ENCODE assay signal across 10 mouse cellular contexts in genomic region chr2:27301444-27302111, GRCm38 (mm10). TPM values are rescaled to one million over a fixed set of nuclear protein-coding genes. Genes with fewer than 3 reads are reported as not detected.
A peak's percentile ranks its signal among the peaks of the same experiment; 100 is the strongest.
DNase-seq lines count a peak whose midpoint lies in the region; ATAC-seq and TF ChIP-seq lines count a peak whose summit lies in the region.
"Had no signal": no experiment of that assay in that cellular context is flagged by ENCODE, and none has a peak within 500 bp of the region (broad histone marks: within the 10 kb centered on the region; RNA-seq: fewer than 3 reads in every experiment).

No protein-coding gene starts in this region.

- H3K4me1 ChIP-seq in intestine, embryonic 14.5 days (replicated peaks; ENCODE audit: control insufficient read depth, insufficient read depth, low read length): peaks cover 9% of the 10 kb centered on the region
- H3K4me1 ChIP-seq in intestine, postnatal 0 days (replicated peaks; ENCODE audit: control insufficient read depth, insufficient read depth, low read length): 0 out of 2 replicates have a peak, but pooled peaks cover 2% of the 10 kb centered on the region
- peaks cover 9% of the 10 kb centered on the region for H3K4me1 ChIP-seq in forebrain, embryonic 11.5 days (replicated peaks; ENCODE audit: control insufficient read depth, insufficient read depth, low read length)
- peaks cover 27% of the 10 kb centered on the region for H3K4me1 ChIP-seq in hindbrain, embryonic 16.5 days (ENCODE audit: control insufficient read depth, insufficient read depth, low read depth, low read length)
- peaks cover 8% of the 10 kb centered on the region for H3K4me1 ChIP-seq in midbrain, embryonic 16.5 days (ENCODE audit: control insufficient read depth, insufficient read depth, low read length)
- H3K4me1 ChIP-seq: liver, embryonic 13.5 days had no signal

- H3K27ac ChIP-seq in intestine, embryonic 14.5 days (ENCODE audit: low read depth): no peak overlapping the region
- H3K27ac ChIP-seq in intestine, postnatal 0 days (ENCODE audit: low read depth, low read length): no peak overlapping the region
- peak overlapping the region; percentile 70 for H3K27ac ChIP-seq in forebrain, embryonic 11.5 days (ENCODE audit: low read depth, low read length)
- H3K27ac ChIP-seq in hindbrain, embryonic 16.5 days (ENCODE audit: low read depth, low read length): peak overlapping the region; percentile 55
- H3K27ac ChIP-seq in midbrain, embryonic 16.5 days (ENCODE audit: low read length): peak overlapping the region; percentile 31
- H3K27ac ChIP-seq: liver, embryonic 13.5 days had no signal

- H3K4me2 ChIP-seq in intestine, embryonic 14.5 days (ENCODE audit: low read length): no peak overlapping the region
- no peak overlapping the region for H3K4me2 ChIP-seq in intestine, postnatal 0 days (replicated peaks; ENCODE audit: low read depth)
- H3K4me2 ChIP-seq in forebrain, embryonic 11.5 days (ENCODE audit: low read depth, low read length, severe bottlenecking): 0 out of 2 replicates have a peak overlapping the region, but pooled peaks have one; percentile 8
- no peak overlapping the region; the same call in 1 of the 2 replicates for H3K4me2 ChIP-seq in hindbrain, embryonic 16.5 days (ENCODE audit: low read length)
- no peak overlapping the region for H3K4me2 ChIP-seq in midbrain, embryonic 16.5 days (ENCODE audit: low read length)
- H3K4me2 ChIP-seq: liver, embryonic 13.5 days had no signal

- no peak overlapping the region for H3K9ac ChIP-seq in intestine, embryonic 14.5 days (ENCODE audit: low read length)
- no peak overlapping the region for H3K9ac ChIP-seq in intestine, postnatal 0 days (ENCODE audit: low read depth, low read length)
- no peak overlapping the region for H3K9ac ChIP-seq in forebrain, embryonic 11.5 days (ENCODE audit: low read length)
- peak overlapping the region; percentile 48; the same call in 1 of the 2 replicates for H3K9ac ChIP-seq in hindbrain, embryonic 16.5 days (ENCODE audit: low read depth, low read length)
- H3K9ac ChIP-seq in midbrain, embryonic 16.5 days (ENCODE audit: low read depth, low read length): no peak overlapping the region
- H3K9ac ChIP-seq: liver, embryonic 13.5 days had no signal

- H3K9me3 ChIP-seq in intestine, embryonic 14.5 days (ENCODE audit: control insufficient read depth, low read length): no peaks in the 10 kb centered on the region
- no peaks in the 10 kb centered on the region for H3K9me3 ChIP-seq in intestine, postnatal 0 days (ENCODE audit: control insufficient read depth)
- H3K9me3 ChIP-seq in forebrain, embryonic 11.5 days (ENCODE audit: control insufficient read depth, low read length): no peaks in the 10 kb centered on the region
- no peaks in the 10 kb centered on the region for H3K9me3 ChIP-seq in hindbrain, embryonic 16.5 days (ENCODE audit: control insufficient read depth, low read length)
- H3K9me3 ChIP-seq in midbrain, embryonic 16.5 days (replicated peaks; ENCODE audit: control insufficient read depth, low read length, poor library complexity, severe bottlenecking): no peaks in the 10 kb centered on the region
- H3K9me3 ChIP-seq: liver, embryonic 13.5 days had no signal

- no peaks in the 10 kb centered on the region for H3K27me3 ChIP-seq in intestine, embryonic 14.5 days (replicated peaks; ENCODE audit: control insufficient read depth, insufficient read depth, low read length)
- no peaks in the 10 kb centered on the region for H3K27me3 ChIP-seq in intestine, postnatal 0 days (replicated peaks; ENCODE audit: control insufficient read depth, insufficient read depth, low read length)
- no peaks in the 10 kb centered on the region for H3K27me3 ChIP-seq in forebrain, embryonic 11.5 days (ENCODE audit: control insufficient read depth, insufficient read depth, low read length)
- no peaks in the 10 kb centered on the region for H3K27me3 ChIP-seq in hindbrain, embryonic 16.5 days (replicated peaks; ENCODE audit: control insufficient read depth, insufficient read depth, low read length)
- H3K27me3 ChIP-seq in midbrain, embryonic 16.5 days (ENCODE audit: control insufficient read depth, insufficient read depth, low read depth, low read length): no peaks in the 10 kb centered on the region
- H3K27me3 ChIP-seq: liver, embryonic 13.5 days had no signal

- ATAC-seq in intestine, embryonic 14.5 days (replicated peaks; ENCODE audit: low FRiP score, low TSS enrichment, low read depth): 0 out of 2 replicates have a peak, but pooled peaks have one; percentile 25
- no peak for ATAC-seq in intestine, postnatal 0 days
- peak; percentile 76 for ATAC-seq in forebrain, embryonic 11.5 days (replicated peaks; ENCODE audit: low FRiP score)
- peak; percentile 73 for ATAC-seq in hindbrain, embryonic 16.5 days
- ATAC-seq in midbrain, embryonic 16.5 days: peak; percentile 75; the same call in 1 of the 2 replicates

- peaks cover 9% of the 10 kb centered on the region for H3K36me3 ChIP-seq in intestine, embryonic 14.5 days (ENCODE audit: control insufficient read depth, insufficient read depth, low read length)
- H3K36me3 ChIP-seq in intestine, postnatal 0 days (ENCODE audit: control insufficient read depth, insufficient read depth): peaks cover 12% of the 10 kb centered on the region; the same call in 1 of the 2 replicates
- no peaks in the 10 kb centered on the region for H3K36me3 ChIP-seq in forebrain, embryonic 11.5 days (ENCODE audit: control insufficient read depth, insufficient read depth, low read length)
- no peaks in the 10 kb centered on the region for H3K36me3 ChIP-seq in hindbrain, embryonic 16.5 days (ENCODE audit: control insufficient read depth, insufficient read depth, low read length)
- H3K36me3 ChIP-seq in midbrain, embryonic 16.5 days (ENCODE audit: control insufficient read depth, insufficient read depth, low read length): no peaks in the 10 kb centered on the region

- 64% methylated on average over 12 of the region's 12 CpGs for WGBS in intestine, embryonic 14.5 days
- 72% methylated on average over 12 of the region's 12 CpGs for WGBS in intestine, postnatal 0 days
- WGBS in forebrain, embryonic 11.5 days: 55% methylated on average over 12 of the region's 12 CpGs
- 31% methylated on average over 12 of the region's 12 CpGs for WGBS in hindbrain, embryonic 16.5 days
- WGBS in midbrain, embryonic 16.5 days: 34% methylated on average over 12 of the region's 12 CpGs

- no peak for TF ChIP-seq CTCF in intestine, postnatal 0 days (IDR thresholded peaks at IDR 0.05; ENCODE audit: low read depth)

- H3K4me3 ChIP-seq in intestine, embryonic 14.5 days (ENCODE audit: low read depth, low read length): no peak overlapping the region
- H3K4me3 ChIP-seq in intestine, postnatal 0 days (ENCODE audit: low read depth, low read length): no peak overlapping the region
- no peak overlapping the region for H3K4me3 ChIP-seq in forebrain, embryonic 11.5 days (ENCODE audit: low read depth, low read length)
- no peak overlapping the region for H3K4me3 ChIP-seq in hindbrain, embryonic 16.5 days (ENCODE audit: low read length)
- H3K4me3 ChIP-seq in midbrain, embryonic 16.5 days (ENCODE audit: low read depth, low read length): no peak overlapping the region
- H3K4me3 ChIP-seq: liver, embryonic 13.5 days had no signal

- no peak for DNase-seq in intestine, embryonic 14.5 days (ENCODE audit: low spot score)
- peak; percentile 65 for DNase-seq in forebrain, embryonic 11.5 days (ENCODE audit: low spot score)
- no peak for DNase-seq in ovary, postnatal 14 days (ENCODE audit: low spot score)
- DNase-seq in kidney, adult 8-10 months: no peak
- no peak for DNase-seq in natural killer cell, adult 2 months (ENCODE audit: low spot score in 2 of 2)
- DNase-seq: cerebellum, adult 2 months; liver, embryonic 13.5 days had no signal

RNA-seq across cellular contexts. Expression of gene Sardh, which starts 53.4 kb away (rescaled TPM):
- 10.8 and 13.1 TPM in 2 replicates for polyA plus RNA-seq in intestine, embryonic 14.5 days (2014; fragmentation: Nextera tagmentation; extraction: Ambion mirVana)
- polyA plus RNA-seq in intestine, postnatal 0 days (2015; fragmentation: Nextera tagmentation; extraction: Ambion mirVana): 3.1 and 3.2 TPM in 2 replicates
- 3.2 and 6.0 TPM in 2 replicates for polyA plus RNA-seq in forebrain, embryonic 11.5 days (2014; fragmentation: Nextera tagmentation; extraction: Ambion mirVana)
- polyA plus RNA-seq in hindbrain, embryonic 16.5 days (2015; fragmentation: Nextera tagmentation; extraction: Ambion mirVana): 9.1 and 10.2 TPM in 2 replicates
- 4.8 and 5.1 TPM in 2 replicates for polyA plus RNA-seq in midbrain, embryonic 16.5 days (2015; fragmentation: Nextera tagmentation; extraction: Ambion mirVana)

Comparison
In these comparisons a context has a peak if more than half of its experiments do, and no peak if none do; other contexts are left out.
1. H3K27ac ChIP-seq: peak in forebrain, embryonic 11.5 days (single experiment), hindbrain, embryonic 16.5 days (single experiment) and midbrain, embryonic 16.5 days (single experiment); none in intestine, embryonic 14.5 days (single experiment) and intestine, postnatal 0 days (single experiment).